Mouse (Mus musculus): ENCODE results near the gene Slc39a1.

- TF ChIP-seq CTCF (IDR thresholded peaks at IDR 0.05) = no peak
- no peak for TF ChIP-seq EP300 (IDR thresholded peaks at IDR 0.05)
Measured at GRCm38 (mm10) chr3:90248746-90249100, 751 bp downstream of the Slc39a1 start.
